Mouse (Mus musculus): Measurements from ENCODE around the gene Metrnl.

The Metrnl gene

GRCm38 (mm10) chr11:121741433-121741832, 40.1 kb downstream of the Metrnl start:
- DNase-seq, result no peak

GRCm38 (mm10) chr11:121743113-121743512, 41.8 kb downstream of the Metrnl start:
- no peak for DNase-seq

- DNase-seq, result no peak
These were observed 42.7 kb downstream of the Metrnl start for GRCm38 (mm10) chr11:121743915-121744628.

- DNase-seq, result no peak
These were observed 45.7 kb downstream of the Metrnl start for GRCm38 (mm10) chr11:121746941-121747494.

- DNase-seq, result no peak
These were observed 46.8 kb downstream of the Metrnl start for GRCm38 (mm10) chr11:121748003-121748684.

All from thymus, postnatal 4 days (tissue).